Mouse (Mus musculus) heart, embryonic 15.5 days (tissue): ENCODE data around the gene Lmbr1l. TPM values are rescaled to one million over a fixed set of nuclear protein-coding genes. Genes with fewer than 3 reads are reported as not detected.

Experiments used
- ATAC-seq: fragments of 200-750 bp; cut with Nextera tagmentation; replicated peaks from 2 replicates; pipeline ENCODE4 v1.8.0; 2017; ENCODE audit warnings: low read depth, moderate TSS enrichment; ENCODE audit not compliant: insufficient number of reproducible peaks, insufficient read depth, low FRiP score
- H3K27ac ChIP-seq: fragments of 300-500 bp; sonication (generic); 2 replicates; pipeline ENCODE4 v1.5.1; 2015; ENCODE audit warnings: mild to moderate bottlenecking, inconsistent platforms
- H3K27me3 ChIP-seq: fragments of 300-500 bp; sonication (generic); 2 replicates; pipeline ENCODE4 v1.6.1; 2015; ENCODE audit warnings: inconsistent platforms
- H3K36me3 ChIP-seq: fragments of 300-500 bp; sonication (generic); 2 replicates; pipeline ENCODE4 v1.6.1; 2015; ENCODE audit warnings: mild to moderate bottlenecking, inconsistent platforms
- H3K4me1 ChIP-seq: fragments of 300-500 bp; sonication (generic); replicated peaks from 2 replicates; pipeline ENCODE4 v1.6.1; 2015; ENCODE audit warnings: inconsistent platforms
- H3K4me2 ChIP-seq: fragments of 300-500 bp; sonication (generic); 2 replicates; pipeline ENCODE4 v1.6.1; 2015; ENCODE audit warnings: inconsistent platforms, mild to moderate bottlenecking, moderate library complexity
- H3K4me3 ChIP-seq: fragments of 300-500 bp; sonication (generic); 2 replicates; pipeline ENCODE4 v1.5.1; 2015; ENCODE audit warnings: mild to moderate bottlenecking, inconsistent platforms
- H3K9ac ChIP-seq: fragments of 300-500 bp; sonication (generic); 2 replicates; pipeline ENCODE4 v1.6.1; 2015; ENCODE audit warnings: mild to moderate bottlenecking, inconsistent platforms
- H3K9me3 ChIP-seq: fragments of 300-500 bp; sonication (generic); replicated peaks from 2 replicates; pipeline ENCODE4 v1.6.1; 2016; ENCODE audit warnings: inconsistent platforms
- WGBS: fragments of 180-500 bp; shearing (Covaris S2); methylation state at CpG from one replicate; pipeline ENCODE4 v1.1.7; 2015; ENCODE audit warnings: mixed read lengths; 5-methylcytosine and 5-hydroxymethylcytosine counted together
- polyA plus RNA-seq: library from polyadenylated mRNA; unstranded; fragments of >200 nt; fragmentation: Nextera tagmentation; extraction: Ambion mirVana; gene quantifications from 2 replicates; pipeline ENCODE4 v1.2.1, GENCODE M21; 2015

The Lmbr1l gene
- polyA plus RNA-seq, 1 experiment from 2014 or later, result 10.7 TPM

- H3K4me3 ChIP-seq, result no peak overlapping the region
- no peaks in the 10 kb centered on the region for H3K27me3 ChIP-seq
Measured at GRCm38 (mm10) chr15:98916016-98916415, 2.0 kb downstream of the Lmbr1l start.

GRCm38 (mm10) chr15:98914903-98915302 is 3.1 kb downstream of the Lmbr1l start:
- Histone ChIP-seq H3K4me2 (no peak overlapping the region), H3K4me3 (no peak overlapping the region), H3K9me3 (no peaks in the 10 kb centered on the region), H3K27ac (no peak overlapping the region), H3K9ac (no peak overlapping the region), H3K27me3 (no peaks in the 10 kb centered on the region), H3K4me1 (peaks cover 26% of the 10 kb centered on the region), H3K36me3 (peaks cover 30% of the 10 kb centered on the region)
- WGBS, result 89% methylated on average over 6 of the region's 6 CpGs
- ATAC-seq, result no peak

More at GRCm38 (mm10) chr15:98916016-98916415, 2.0 kb downstream of the Lmbr1l start:
- WGBS, result 94% methylated on average over 4 of the region's 4 CpGs
- Histone ChIP-seq H3K36me3 (peaks cover 22% of the 10 kb centered on the region), H3K9ac (no peak overlapping the region), H3K9me3 (no peaks in the 10 kb centered on the region), H3K27ac (no peak overlapping the region), H3K4me2 (peak overlapping the region; percentile 67), H3K4me1 (peaks cover 26% of the 10 kb centered on the region)
- ATAC-seq, result no peak

GRCm38 (mm10) chr15:98904692-98905091 is 13.3 kb downstream of the Lmbr1l start:
- Histone ChIP-seq H3K27ac (no peak overlapping the region), H3K4me1 (no peaks in the 10 kb centered on the region), H3K9me3 (no peaks in the 10 kb centered on the region), H3K27me3 (no peaks in the 10 kb centered on the region), H3K36me3 (peaks cover 50% of the 10 kb centered on the region), H3K4me2 (no peak overlapping the region), H3K9ac (no peak overlapping the region), H3K4me3 (no peak overlapping the region)
- 31% methylated on average over 10 of the region's 10 CpGs for WGBS
- ATAC-seq, result no peak

- H3K4me2 ChIP-seq, result no peak overlapping the region
- peaks cover 11% of the 10 kb centered on the region for H3K4me1 ChIP-seq
- H3K4me3 ChIP-seq, result no peak overlapping the region
- peaks cover 19% of the 10 kb centered on the region for H3K27me3 ChIP-seq
- WGBS, result 81% methylated on average over 2 of the region's 2 CpGs
- peaks cover 29% of the 10 kb centered on the region for H3K36me3 ChIP-seq
- no peak overlapping the region for H3K9ac ChIP-seq
- H3K9me3 ChIP-seq, result no peaks in the 10 kb centered on the region
- ATAC-seq, result no peak
- H3K27ac ChIP-seq, result no peak overlapping the region
Measured at GRCm38 (mm10) chr15:98902600-98902999, 15.4 kb downstream of the Lmbr1l start.

GRCm38 (mm10) chr15:98901530-98901929 is 16.5 kb downstream of the Lmbr1l start:
- Histone ChIP-seq H3K9me3 (no peaks in the 10 kb centered on the region), H3K4me2 (no peak overlapping the region), H3K4me3 (no peak overlapping the region), H3K27ac (no peak overlapping the region), H3K27me3 (peaks cover 30% of the 10 kb centered on the region), H3K36me3 (peaks cover 21% of the 10 kb centered on the region), H3K9ac (no peak overlapping the region), H3K4me1 (peaks cover 18% of the 10 kb centered on the region)
- WGBS, result 67% methylated on average over 1 of the region's 1 CpGs
- ATAC-seq, result no peak

GRCm38 (mm10) chr15:98897928-98898800 is 19.9 kb downstream of the Lmbr1l start, which contains the start of gene Dhh:
Gene Dhh, minus strand, starts transcription at chr15:98898540.
- H3K4me1 ChIP-seq, result peaks cover 47% of the 10 kb centered on the region
- peak; percentile 41; the same call in 1 of the 2 replicates for ATAC-seq
- H3K27ac ChIP-seq, result no peak within 1 kb of the TSS
- 2% methylated on average over 41 of the region's 41 CpGs for WGBS
- peak within 1 kb of the TSS; percentile 29; the same call in 1 of the 2 replicates for H3K9ac ChIP-seq
- peak within 1 kb of the TSS; percentile 41 for H3K4me3 ChIP-seq
- peaks cover under 1% of the 10 kb centered on the region; the same call in 1 of the 2 replicates for H3K36me3 ChIP-seq
- peaks cover 62% of the 10 kb centered on the region for H3K27me3 ChIP-seq
- H3K4me2 ChIP-seq, result peak within 1 kb of the TSS; percentile 60
- no peaks in the 10 kb centered on the region for H3K9me3 ChIP-seq

- 0 out of 2 replicates have a peak, but pooled peaks have one; percentile 37 for ATAC-seq
- Histone ChIP-seq H3K27me3 (peaks cover 68% of the 10 kb centered on the region), H3K4me2 (peak overlapping the region; percentile 60), H3K4me1 (peaks cover 48% of the 10 kb centered on the region), H3K36me3 (no peaks in the 10 kb centered on the region), H3K4me3 (peak overlapping the region; percentile 41), H3K9ac (no peak overlapping the region), H3K27ac (no peak overlapping the region), H3K9me3 (no peaks in the 10 kb centered on the region)
- 6% methylated on average over 10 of the region's 10 CpGs for WGBS
Measured at GRCm38 (mm10) chr15:98897495-98897894, 20.5 kb downstream of the Lmbr1l start.

GRCm38 (mm10) chr15:98895635-98896589 is 22.1 kb downstream of the Lmbr1l start:
- Histone ChIP-seq H3K4me3 (peak overlapping the region; percentile 55), H3K9ac (peak overlapping the region; percentile 2; the same call in 1 of the 2 replicates), H3K4me1 (peaks cover 57% of the 10 kb centered on the region), H3K27ac (no peak overlapping the region), H3K9me3 (no peaks in the 10 kb centered on the region), H3K27me3 (peaks cover 69% of the 10 kb centered on the region), H3K4me2 (peak overlapping the region; percentile 95), H3K36me3 (no peaks in the 10 kb centered on the region)
- ATAC-seq, result no peak
- 4% methylated on average over 41 of the region's 41 CpGs for WGBS

GRCm38 (mm10) chr15:98894746-98895634 is 23.0 kb downstream of the Lmbr1l start:
- H3K27ac ChIP-seq, result no peak overlapping the region
- H3K27me3 ChIP-seq, result peaks cover 69% of the 10 kb centered on the region
- peaks cover 57% of the 10 kb centered on the region for H3K4me1 ChIP-seq
- WGBS, result 11% methylated on average over 38 of the region's 38 CpGs
- no peaks in the 10 kb centered on the region for H3K36me3 ChIP-seq
- peak overlapping the region; percentile 51 for H3K9ac ChIP-seq
- peak overlapping the region; percentile 95 for H3K4me2 ChIP-seq
- no peak for ATAC-seq
- no peaks in the 10 kb centered on the region for H3K9me3 ChIP-seq
- peak overlapping the region; percentile 55 for H3K4me3 ChIP-seq

- peak within 1 kb of the TSS; percentile 55 for H3K4me3 ChIP-seq
- H3K36me3 ChIP-seq, result no peaks in the 10 kb centered on the region
- peak within 1 kb of the TSS; percentile 51 for H3K9ac ChIP-seq
- peak within 1 kb of the TSS; percentile 95 for H3K4me2 ChIP-seq
- 0 out of 2 replicates have a peak, but pooled peaks have one; percentile 10 for ATAC-seq
- no peaks in the 10 kb centered on the region for H3K9me3 ChIP-seq
- H3K27ac ChIP-seq, result no peak within 1 kb of the TSS
- peaks cover 57% of the 10 kb centered on the region for H3K4me1 ChIP-seq
- H3K27me3 ChIP-seq, result peaks cover 65% of the 10 kb centered on the region
- under 1% methylated on average over 77 of the region's 77 CpGs for WGBS
Measured at GRCm38 (mm10) chr15:98893940-98894745, 23.9 kb downstream of the Lmbr1l start, which contains the start of gene Rhebl1. Gene Rhebl1, minus strand, starts transcription at chr15:98894540.
